Mouse (Mus musculus) layer of hippocampus, adult 9-11 months (tissue): Measurements from ENCODE around the gene Dixdc1.

Experiments
- DNase-seq: peaks from one replicate; pipeline ENCODE4 v3.0.0; 2022

Gene Dixdc1

DNA sequence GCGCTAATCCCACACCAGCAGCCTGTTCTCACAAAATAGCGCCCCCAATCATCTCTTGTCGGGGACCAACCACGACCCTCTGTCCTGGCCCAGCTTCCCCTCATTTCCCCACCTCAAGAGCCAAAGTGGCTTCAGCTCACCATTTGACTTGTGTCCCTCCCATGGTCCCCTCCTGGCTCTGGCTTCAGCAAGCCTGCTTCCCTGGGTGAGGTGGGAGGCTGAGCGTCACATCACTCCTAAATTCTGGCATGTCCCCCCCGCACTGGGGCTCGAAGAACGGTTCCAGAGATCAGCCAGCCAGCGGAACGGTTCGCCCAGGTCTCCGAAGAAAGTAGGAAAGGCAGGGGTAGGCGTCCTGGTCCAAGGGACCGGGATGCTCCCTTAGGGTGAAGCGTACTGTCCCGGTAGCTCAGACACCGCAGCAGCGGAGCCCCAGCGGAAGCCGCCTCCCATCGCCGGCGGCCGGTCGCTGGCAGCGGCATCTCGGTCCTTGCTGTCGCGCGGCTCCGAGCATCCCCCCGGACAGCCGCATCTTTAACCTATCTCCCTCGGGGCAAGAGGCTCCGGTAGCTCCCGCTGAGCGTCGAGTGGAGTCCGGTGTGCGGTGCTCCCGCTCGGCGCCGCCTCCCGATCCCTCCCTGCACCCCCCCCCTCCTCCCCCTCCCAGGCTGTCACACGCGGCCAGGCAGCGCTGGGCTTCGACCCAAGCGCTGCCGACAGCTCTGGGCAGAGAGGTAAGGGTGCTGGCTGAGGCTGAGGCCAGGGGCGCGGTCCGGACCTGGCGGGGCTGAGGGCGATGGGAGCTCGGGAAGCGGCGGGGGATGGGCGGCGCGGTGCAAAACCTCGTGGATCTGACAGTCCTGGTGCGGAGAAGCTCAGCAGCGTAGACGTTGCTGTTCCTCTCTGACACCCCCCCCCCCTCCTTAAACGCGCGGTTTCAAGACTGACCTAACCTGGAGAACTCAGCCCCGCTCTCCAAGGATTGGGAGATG is 40.6 kb downstream of the Dixdc1 start:
- peak; percentile 52 for DNase-seq

DNA sequence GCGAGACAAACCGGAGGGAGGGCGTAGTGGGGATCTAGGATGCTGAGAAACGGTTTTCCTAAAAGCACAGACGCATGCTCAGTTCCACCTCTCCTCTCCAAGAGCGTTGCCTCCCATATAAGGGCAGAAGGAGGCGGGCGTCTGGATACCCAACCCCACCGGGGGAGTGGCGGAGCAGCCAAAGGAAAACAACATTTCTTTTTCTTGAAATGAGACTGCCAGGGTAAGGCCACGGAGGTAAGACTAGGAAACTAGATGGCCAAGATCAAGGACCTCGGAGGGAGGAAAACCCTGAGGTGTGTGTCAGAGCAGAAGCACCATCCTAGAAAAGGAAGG is 41.6 kb downstream of the Dixdc1 start:
- peak; percentile 89 for DNase-seq

DNA sequence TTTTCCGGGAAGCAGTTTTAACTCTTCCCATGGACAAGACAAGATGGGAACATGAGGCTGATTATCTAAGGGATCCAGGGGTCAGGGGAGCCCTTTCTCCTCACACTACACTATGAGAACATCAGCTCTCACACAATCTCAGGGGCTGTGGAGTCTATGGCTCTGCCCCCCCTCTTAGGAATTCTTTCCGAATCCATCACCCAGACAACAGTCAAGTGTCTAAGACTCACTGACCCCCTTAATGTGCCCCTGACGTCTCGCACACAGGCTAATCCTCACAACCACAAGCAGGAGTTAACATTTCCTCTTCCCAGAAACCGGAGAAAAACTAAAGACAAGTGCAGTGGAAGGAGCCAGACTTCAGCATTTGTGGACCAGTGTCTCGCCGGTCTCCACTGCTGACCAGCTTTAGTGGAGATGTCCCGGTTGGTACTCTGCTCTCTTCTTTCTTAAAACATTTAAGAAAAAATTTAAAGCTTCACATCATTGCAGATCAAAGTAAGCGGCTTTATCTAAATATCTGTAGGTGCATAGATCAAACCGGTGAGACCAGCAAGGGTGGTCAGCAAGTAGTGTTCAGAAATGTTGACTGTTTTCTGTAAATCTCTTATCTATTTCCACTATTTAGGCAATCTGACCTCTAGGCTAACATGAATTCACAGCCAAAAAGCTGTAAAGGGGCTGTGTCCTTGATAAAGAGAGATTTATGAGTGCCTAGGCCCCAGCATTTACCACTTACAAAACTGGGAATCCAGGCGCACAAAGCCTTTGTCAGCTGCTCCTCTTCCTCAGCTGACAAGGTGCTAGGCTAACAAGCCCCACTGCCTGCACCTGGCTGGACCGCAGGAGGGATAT is 42.2 kb downstream of the Dixdc1 start:
- no peak for DNase-seq

GRCm38 (mm10) chr9:50695153-50695552 is 44.2 kb downstream of the Dixdc1 start:
- DNase-seq: no peak

GRCm38 (mm10) chr9:50693631-50694030 is 45.7 kb downstream of the Dixdc1 start:
- DNase-seq: peak; percentile 34

DNA sequence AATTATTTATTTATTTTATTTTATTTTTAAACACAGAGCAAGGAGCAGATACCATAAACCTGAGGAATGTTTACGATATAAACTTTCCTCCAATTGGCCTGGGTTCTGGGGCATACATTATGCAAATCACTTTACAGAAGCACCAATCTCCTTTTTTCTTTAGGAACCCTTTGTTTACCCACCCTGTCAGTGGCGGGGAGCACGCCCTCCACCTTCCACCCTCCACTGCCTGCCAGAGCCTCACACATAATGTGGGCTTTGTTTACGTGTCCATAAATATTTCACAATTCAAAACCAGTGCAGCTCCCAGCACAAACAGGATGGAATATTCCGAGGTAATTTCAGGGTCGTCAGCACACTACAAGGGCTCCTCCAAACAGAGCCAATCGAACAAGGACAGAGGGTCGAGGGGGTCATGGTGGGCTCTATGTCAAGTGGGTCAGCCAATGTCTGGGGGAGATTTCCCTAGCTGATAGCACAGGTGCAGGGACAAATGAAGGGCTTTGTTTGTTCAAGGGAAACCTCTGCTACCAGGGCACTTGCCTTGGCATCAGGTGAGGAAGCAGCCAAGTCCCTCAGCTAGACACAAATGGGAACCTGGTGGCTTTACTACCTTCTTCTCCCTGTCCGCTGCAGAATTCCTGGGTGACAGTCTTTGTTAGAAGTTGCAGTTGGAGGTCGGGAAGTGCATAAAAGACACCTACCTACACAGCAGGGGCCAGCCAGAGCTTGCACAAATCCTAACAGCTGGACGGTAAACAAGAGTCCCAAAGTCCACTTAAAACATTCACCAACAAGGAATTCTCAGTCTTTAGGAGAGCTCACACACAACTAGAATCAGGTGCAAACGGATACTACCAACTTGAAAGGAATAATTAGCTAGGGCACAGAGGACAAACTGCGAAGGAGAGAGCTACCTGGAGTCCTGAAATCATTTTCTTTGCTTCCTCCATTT is 46.4 kb downstream of the Dixdc1 start:
- DNase-seq: no peak

GRCm38 (mm10) chr9:50686866-50687652 is 52.3 kb downstream of the Dixdc1 start:
- DNase-seq: no peak

GRCm38 (mm10) chr9:50681727-50682126 is 57.6 kb downstream of the Dixdc1 start:
- no peak for DNase-seq

GRCm38 (mm10) chr9:50679406-50679805 is 59.9 kb downstream of the Dixdc1 start:
- no peak for DNase-seq

DNA sequence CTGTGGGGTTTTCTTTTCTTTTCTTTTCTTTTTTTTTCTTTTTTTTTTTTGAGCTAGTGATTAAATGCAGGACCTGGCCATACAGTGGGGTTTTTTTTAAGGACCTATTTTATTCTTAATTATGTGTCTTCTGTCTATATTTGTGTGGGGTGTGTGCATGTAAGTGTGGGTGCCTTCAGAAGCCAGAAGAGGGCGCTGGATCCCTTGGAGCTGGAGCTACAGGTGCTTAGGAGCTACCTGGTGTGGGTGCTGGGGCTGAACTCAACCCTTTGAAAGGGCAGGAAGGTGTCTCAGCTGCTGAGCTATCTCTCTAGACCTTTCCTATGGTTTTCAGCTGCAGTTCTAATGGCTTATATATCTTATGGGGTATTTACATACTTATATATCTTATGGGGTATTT is 64.5 kb downstream of the Dixdc1 start:
- no peak for DNase-seq

- peak; percentile 47 for DNase-seq
Measured at GRCm38 (mm10) chr9:50670690-50671089, 68.6 kb downstream of the Dixdc1 start.

GRCm38 (mm10) chr9:50667579-50668498 is 71.5 kb downstream of the Dixdc1 start:
- DNase-seq: no peak

GRCm38 (mm10) chr9:50666442-50666841 is 72.9 kb downstream of the Dixdc1 start:
- no peak for DNase-seq

DNA sequence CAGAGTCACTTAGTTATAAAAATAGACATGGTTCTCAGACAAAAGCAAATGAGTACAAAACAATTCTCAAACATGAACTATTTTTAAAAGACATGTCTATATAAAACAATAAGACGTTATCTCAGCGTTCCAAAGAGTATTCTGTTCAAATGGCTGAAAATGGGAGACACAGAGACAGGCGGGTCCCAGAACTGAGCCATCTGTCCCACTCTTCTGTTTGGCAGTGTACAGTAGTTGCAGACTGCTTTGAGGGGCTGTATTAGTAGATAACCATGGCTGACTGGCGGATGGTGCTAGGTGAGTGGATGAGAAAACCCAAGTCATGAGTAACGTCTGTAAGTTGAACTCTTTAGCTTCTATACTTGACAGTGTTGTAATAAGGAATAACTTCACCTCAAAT is 74.5 kb downstream of the Dixdc1 start:
- peak; percentile 64 for DNase-seq

DNA sequence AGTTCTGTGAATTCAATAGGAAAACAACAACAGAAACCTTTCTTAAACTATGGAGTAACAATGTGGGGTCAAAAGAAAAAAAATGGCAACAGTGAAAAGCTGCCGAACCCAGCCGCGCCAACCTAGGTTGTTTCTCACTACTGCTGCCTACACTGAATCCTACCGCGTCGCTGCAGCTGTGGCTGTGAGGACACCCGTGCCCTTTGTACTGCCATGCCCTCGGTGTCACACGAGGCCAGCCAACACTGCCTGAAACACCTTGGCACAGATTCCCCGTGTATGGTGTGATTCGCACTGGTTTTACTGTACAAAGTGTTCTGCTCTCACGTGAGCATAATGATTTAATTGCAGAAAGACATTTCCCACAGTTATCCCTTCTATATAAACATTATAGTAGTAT is 78.9 kb downstream of the Dixdc1 start:
- peak; percentile 17 for DNase-seq

DNA sequence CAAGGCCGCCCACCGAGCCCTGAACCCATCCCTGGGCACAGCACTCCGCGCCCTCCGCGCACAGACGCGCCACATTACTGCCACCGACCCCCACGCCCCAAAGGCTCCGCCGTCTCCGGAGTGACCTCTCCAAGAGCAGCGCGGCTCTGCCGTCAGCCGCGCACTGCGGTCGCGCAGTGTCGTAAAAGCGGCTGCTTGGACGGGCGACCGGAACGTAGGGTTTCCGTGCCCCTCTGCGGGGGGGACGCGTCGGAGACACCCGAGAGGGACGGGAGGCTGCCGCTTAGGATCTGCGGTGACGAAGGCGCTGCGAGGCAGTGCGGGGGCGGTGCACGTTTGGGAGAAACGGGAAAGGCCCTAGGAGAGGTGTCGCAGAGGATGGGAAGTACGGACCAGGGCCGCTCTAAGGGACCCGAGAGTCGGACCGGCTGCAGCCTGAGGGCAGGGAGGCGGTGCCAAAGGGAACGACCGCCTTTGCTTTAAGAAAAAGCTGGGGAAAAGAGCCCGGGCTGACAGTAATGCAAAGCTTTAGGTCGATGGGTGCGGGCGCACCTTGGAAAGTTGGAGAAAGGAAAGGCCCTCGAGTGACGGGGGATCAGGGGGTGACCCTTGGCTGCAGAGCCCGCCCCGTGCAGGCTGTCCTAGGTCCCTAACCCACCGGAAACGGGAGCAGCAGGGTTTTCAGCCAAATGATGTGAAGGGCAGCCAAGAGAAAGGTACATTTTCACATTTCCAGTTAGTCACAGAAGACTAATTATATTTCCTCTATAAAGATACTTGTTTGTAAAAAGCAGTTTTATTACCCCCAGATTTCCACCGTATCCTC is 79.7 kb downstream of the Dixdc1 start, which contains the start of gene Dlat:
Gene Dlat, minus strand, starts transcription at position 389 of the 826 bp plus-strand sequence.
- DNase-seq: peak; percentile 91

- DNase-seq: no peak
Measured at GRCm38 (mm10) chr9:50658941-50659388, 80.4 kb downstream of the Dixdc1 start.

DNA sequence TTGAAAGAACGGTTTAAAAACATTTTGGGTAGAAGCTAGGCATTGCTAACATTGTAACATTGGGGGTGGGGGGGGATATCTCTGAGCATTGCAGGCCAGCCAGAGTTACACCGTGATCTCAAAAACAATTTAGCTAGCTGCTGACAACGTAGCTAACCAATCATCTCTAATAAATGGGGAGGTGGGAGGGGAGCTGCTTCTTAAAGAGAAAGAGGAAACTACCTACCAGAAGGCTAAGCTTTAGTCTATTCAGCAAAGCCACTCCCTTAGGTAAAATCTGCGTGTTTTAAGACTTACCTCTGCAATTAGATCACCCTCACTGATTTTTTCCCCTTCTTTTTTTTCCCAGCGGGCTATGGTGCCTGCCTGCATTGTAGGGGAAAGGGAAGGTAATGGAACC is 80.9 kb downstream of the Dixdc1 start:
- no peak for DNase-seq

GRCm38 (mm10) chr9:50650503-50650902 is 88.8 kb downstream of the Dixdc1 start:
- DNase-seq: no peak
